Mouse (Mus musculus) myocyte (in vitro differentiated cells): Measurements from ENCODE around the gene Slc2a6.
A peak's percentile ranks its signal among the peaks of the same experiment; 100 is the strongest.

Experiments
- CEBPB ChIP-seq: IDR thresholded peaks from 2 replicates; pipeline ENCODE4 v1.6.1; 2011; ENCODE audit warnings: mild to moderate bottlenecking, moderate library complexity; ENCODE audit not compliant: poor library complexity, insufficient read depth, severe bottlenecking
- E2F4 ChIP-seq: IDR thresholded peaks from one replicate; pipeline ENCODE4 v1.6.1; 2011; ENCODE audit warnings: mild to moderate bottlenecking, control low read depth, moderate library complexity; ENCODE audit not compliant: insufficient read depth
- MAX ChIP-seq: IDR thresholded peaks from one replicate; pipeline ENCODE4 v1.6.1; 2011; ENCODE audit warnings: low read depth, mild to moderate bottlenecking, control low read depth
- MYOD1 ChIP-seq, 3 experiments: IDR thresholded peaks; one replicate each; pipeline ENCODE4 v1.6.1; 2011; ENCODE audit warnings: control low read depth in 2 of 3, low read depth in 2 of 3, mild to moderate bottlenecking in 2 of 3, moderate library complexity in 1 of 3; ENCODE audit not compliant: insufficient read length in 2 of 3, control insufficient read depth in 1 of 3
- POLR2A ChIP-seq: IDR thresholded peaks from one replicate; pipeline ENCODE4 v1.6.1; 2011; ENCODE audit warnings: low read depth, mild to moderate bottlenecking, control low read depth, moderate library complexity; ENCODE audit not compliant: insufficient read length
- POLR2AphosphoS2 ChIP-seq: IDR thresholded peaks from one replicate; pipeline ENCODE4 v1.6.1; 2011; ENCODE audit warnings: low read depth, control low read depth; ENCODE audit not compliant: insufficient read length
- REST ChIP-seq: IDR thresholded peaks from one replicate; pipeline ENCODE4 v1.6.1; 2011; ENCODE audit warnings: mild to moderate bottlenecking, control low read depth, moderate library complexity; ENCODE audit not compliant: insufficient read depth, insufficient read length
- SRF ChIP-seq: IDR thresholded peaks from one replicate; pipeline ENCODE4 v1.6.1; 2011; ENCODE audit warnings: low read depth; ENCODE audit not compliant: control insufficient read depth, insufficient read length
- TCF12 ChIP-seq: IDR thresholded peaks from one replicate; pipeline ENCODE4 v1.6.1; 2011; ENCODE audit warnings: mild to moderate bottlenecking, control low read depth; ENCODE audit not compliant: poor library complexity, insufficient read depth, severe bottlenecking
- TCF3 ChIP-seq: IDR thresholded peaks from one replicate; pipeline ENCODE4 v1.6.1; 2011; ENCODE audit warnings: low read depth, control low read depth; ENCODE audit not compliant: insufficient read length
- USF1 ChIP-seq: IDR thresholded peaks from one replicate; pipeline ENCODE4 v1.6.1; 2011; ENCODE audit warnings: low read depth, mild to moderate bottlenecking, control low read depth, moderate library complexity

GRCm38 (mm10) chr2:27009714-27010244, 18.0 kb downstream of the Slc2a6 start, which contains the start of gene Cacfd1:
- TF ChIP-seq POLR2A (peak; percentile 84), MYOD1 (IDR thresholded peaks at IDR 0.05; ENCODE audit: control insufficient read depth in 1 of 3, insufficient read length in 2 of 3, low read depth in 2 of 3) (peak in 2 of 3 experiments; percentile 55 to 66), USF1 (no peak), E2F4 (no peak), TCF12 (no peak), MAX (no peak), POLR2AphosphoS2 (peak; percentile 66), SRF (no peak), REST (no peak), TCF3 (no peak), CEBPB (no peak)
